Mouse (Mus musculus): Measurements from ENCODE around the gene Scn2b.

Gene Scn2b

GRCm38 (mm10) chr9:45119954-45120530, 2.5 kb downstream of the Scn2b start:
- DNase-seq (ENCODE audit: low spot score in 2 of 2), result no peak

GRCm38 (mm10) chr9:45120567-45120966, 3.0 kb downstream of the Scn2b start:
- no peak for DNase-seq (ENCODE audit: low spot score in 2 of 2)

GRCm38 (mm10) chr9:45121001-45121400, 3.4 kb downstream of the Scn2b start:
- DNase-seq (ENCODE audit: low spot score in 2 of 2), result peak in 1 of 2 experiments; percentile 50

GRCm38 (mm10) chr9:45121769-45122168, 4.2 kb downstream of the Scn2b start:
- DNase-seq (ENCODE audit: low spot score in 2 of 2), result peak in 1 of 2 experiments; percentile 81

GRCm38 (mm10) chr9:45122209-45122761, 4.7 kb downstream of the Scn2b start:
- DNase-seq (ENCODE audit: low spot score in 2 of 2), result peak; percentile 72 to 85

- no peak for DNase-seq (ENCODE audit: low spot score in 2 of 2)
Observed at GRCm38 (mm10) chr9:45125211-45125610, 7.6 kb downstream of the Scn2b start.

- DNase-seq (ENCODE audit: low spot score in 2 of 2), result no peak
Observed at GRCm38 (mm10) chr9:45126941-45127340, 9.4 kb downstream of the Scn2b start.

- DNase-seq (ENCODE audit: low spot score in 2 of 2), result no peak
Observed at GRCm38 (mm10) chr9:45130119-45130518, 12.5 kb downstream of the Scn2b start.

GRCm38 (mm10) chr9:45133484-45134310, 16.1 kb downstream of the Scn2b start:
- DNase-seq (ENCODE audit: low spot score in 2 of 2), result no peak

GRCm38 (mm10) chr9:45136442-45137169, 19.0 kb downstream of the Scn2b start:
- DNase-seq (ENCODE audit: low spot score in 2 of 2), result no peak

GRCm38 (mm10) chr9:45138191-45139032, 20.8 kb downstream of the Scn2b start, which contains the start of gene Scn4b:
TSS of gene Scn4b (plus strand) at chr9:45138395.
- no peak for DNase-seq (ENCODE audit: low spot score in 2 of 2)

GRCm38 (mm10) chr9:45139082-45139481, 21.5 kb downstream of the Scn2b start:
- no peak for DNase-seq (ENCODE audit: low spot score in 2 of 2)

GRCm38 (mm10) chr9:45140945-45141344, 23.4 kb downstream of the Scn2b start:
- no peak for DNase-seq (ENCODE audit: low spot score in 2 of 2)

- DNase-seq (ENCODE audit: low spot score in 2 of 2), result no peak
Observed at GRCm38 (mm10) chr9:45142686-45143085, 25.1 kb downstream of the Scn2b start.

- DNase-seq (ENCODE audit: low spot score in 2 of 2), result peak in 1 of 2 experiments; percentile 55
Observed at GRCm38 (mm10) chr9:45145533-45146266, 28.1 kb downstream of the Scn2b start.

- peak in 1 of 2 experiments; percentile 87 for DNase-seq (ENCODE audit: low spot score in 2 of 2)
Observed at GRCm38 (mm10) chr9:45146267-45146597, 28.6 kb downstream of the Scn2b start.

- no peak for DNase-seq (ENCODE audit: low spot score in 2 of 2)
Observed at GRCm38 (mm10) chr9:45150933-45151332, 33.4 kb downstream of the Scn2b start.

GRCm38 (mm10) chr9:45153361-45153760, 35.8 kb downstream of the Scn2b start:
- DNase-seq (ENCODE audit: low spot score in 2 of 2), result no peak

- DNase-seq (ENCODE audit: low spot score in 2 of 2), result no peak
Observed at GRCm38 (mm10) chr9:45167903-45168302, 50.3 kb downstream of the Scn2b start.

GRCm38 (mm10) chr9:45170150-45170549, 52.6 kb downstream of the Scn2b start:
- peak; percentile 62 to 80 for DNase-seq (ENCODE audit: low spot score in 2 of 2)
